Mouse (Mus musculus) heart, embryonic 12.5 days (tissue): ENCODE data around the gene 5430403G16Rik. TPM values are rescaled to one million over a fixed set of nuclear protein-coding genes. Genes with fewer than 3 reads are reported as not detected.
A peak's percentile ranks its signal among the peaks of the same experiment; 100 is the strongest.
"Not testable (repeated sequence)": the region's sequence is repeated elsewhere in the genome, so short reads cannot be mapped to it uniquely, and the experiment has no call there.

Experiments used
- ATAC-seq: fragments of 200-750 bp; cut with Nextera tagmentation; 2 replicates; pipeline ENCODE4 v1.8.0; 2017; ENCODE audit warnings: moderate TSS enrichment, moderate library complexity; ENCODE audit not compliant: insufficient number of reproducible peaks, low FRiP score
- H3K27ac ChIP-seq: fragments of 300-500 bp; sonication (generic); 2 replicates; pipeline ENCODE4 v1.5.1; 2016; ENCODE audit warnings: mild to moderate bottlenecking, moderate library complexity; ENCODE audit not compliant: poor library complexity, severe bottlenecking
- H3K27me3 ChIP-seq: fragments of 300-500 bp; sonication (generic); replicated peaks from 2 replicates; pipeline ENCODE4 v1.6.1; 2016; ENCODE audit warnings: mild to moderate bottlenecking, moderate library complexity
- H3K36me3 ChIP-seq: fragments of 300-500 bp; sonication (generic); 2 replicates; pipeline ENCODE4 v1.6.1; 2016; ENCODE audit warnings: mild to moderate bottlenecking, moderate library complexity
- H3K4me1 ChIP-seq: fragments of 300-500 bp; sonication (generic); replicated peaks from 2 replicates; pipeline ENCODE4 v1.6.1; 2016; ENCODE audit warnings: mild to moderate bottlenecking
- H3K4me2 ChIP-seq: fragments of 300-500 bp; sonication (generic); 2 replicates; pipeline ENCODE4 v1.6.1; 2016; ENCODE audit warnings: mild to moderate bottlenecking, moderate library complexity
- H3K4me3 ChIP-seq: fragments of 300-500 bp; sonication (generic); 2 replicates; pipeline ENCODE4 v1.5.1; 2016; ENCODE audit warnings: mild to moderate bottlenecking
- H3K9ac ChIP-seq: fragments of 300-500 bp; sonication (generic); 2 replicates; pipeline ENCODE4 v1.6.1; 2016; ENCODE audit warnings: mild to moderate bottlenecking, moderate library complexity
- H3K9me3 ChIP-seq: fragments of 300-500 bp; sonication (generic); replicated peaks from 2 replicates; pipeline ENCODE4 v1.6.1; 2016; ENCODE audit warnings: mild to moderate bottlenecking, moderate library complexity
- WGBS: fragments of 180-500 bp; shearing (Covaris S2); methylation state at CpG from one replicate; pipeline ENCODE4 v1.1.7; 2016; 5-methylcytosine and 5-hydroxymethylcytosine counted together
- polyA plus RNA-seq: library from polyadenylated mRNA; unstranded; fragments of >200 nt; fragmentation: Nextera tagmentation; extraction: Ambion mirVana; gene quantifications from 2 replicates; pipeline ENCODE4 v1.2.1, GENCODE M21; 2016

Gene 5430403G16Rik
- polyA plus RNA-seq, result 1.1 and 1.3 TPM in 2 replicates

GRCm38 (mm10) chr5:109690537-109691201, at the start of gene 5430403G16Rik:
TSS of gene 5430403G16Rik (minus strand) at chr5:109691041.
- H3K36me3 ChIP-seq, result not testable (repeated sequence)

GRCm38 (mm10) chr5:109717341-109717740, 26.5 kb upstream of the 5430403G16Rik start:
- not testable (repeated sequence) for H3K4me2 ChIP-seq, H3K4me3 ChIP-seq, ATAC-seq, H3K27ac ChIP-seq, H3K9me3 ChIP-seq, H3K36me3 ChIP-seq, H3K27me3 ChIP-seq, H3K9ac ChIP-seq, H3K4me1 ChIP-seq
- WGBS, result 69% methylated on average over 3 of the region's 3 CpGs

More at GRCm38 (mm10) chr5:109690537-109691201, at the start of gene 5430403G16Rik:
- not testable (repeated sequence) for H3K9me3 ChIP-seq, H3K27me3 ChIP-seq, H3K27ac ChIP-seq, H3K4me1 ChIP-seq
- peak; percentile 97 for ATAC-seq
- under 1% methylated on average over 26 of the region's 26 CpGs for WGBS
- Histone ChIP-seq H3K9ac (peak within 1 kb of the TSS; percentile 71), H3K4me2 (peak within 1 kb of the TSS; percentile 75), H3K4me3 (peak within 1 kb of the TSS; percentile 58)

- not testable (repeated sequence) for H3K27ac ChIP-seq, H3K36me3 ChIP-seq, H3K27me3 ChIP-seq, H3K9me3 ChIP-seq, H3K4me1 ChIP-seq, H3K9ac ChIP-seq, ATAC-seq
- Histone ChIP-seq H3K4me3 (peak overlapping the region; percentile 58), H3K4me2 (peak overlapping the region; percentile 75)
- 59% methylated on average over 5 of the region's 5 CpGs for WGBS
Observed at GRCm38 (mm10) chr5:109691205-109691965, 544 bp upstream of the 5430403G16Rik start.

- Histone ChIP-seq H3K9me3 (peaks cover 20% of the 10 kb centered on the region), H3K36me3 (no peaks in the 10 kb centered on the region), H3K27ac (no peak overlapping the region), H3K4me1 (no peaks in the 10 kb centered on the region), H3K4me2 (no peak overlapping the region), H3K4me3 (no peak overlapping the region), H3K27me3 (no peaks in the 10 kb centered on the region), H3K9ac (no peak overlapping the region)
- ATAC-seq, result no peak
- WGBS, result 72% methylated on average over 4 of the region's 4 CpGs
Observed at GRCm38 (mm10) chr5:109682921-109683320, 7.9 kb downstream of the 5430403G16Rik start.

Other genes starting within 250 kb of the 5430403G16Rik start
- 9.1 TPM in 2 replicates for gene Crlf2, start 132.0 kb downstream of the 5430403G16Rik start, polyA plus RNA-seq
- gene 4930522L14Rik, start 60.8 kb upstream of the 5430403G16Rik start, polyA plus RNA-seq, result 4.3 and 5.2 TPM in 2 replicates
- 0.19 and 0.27 TPM in 2 replicates for gene Gm15446, start 232.4 kb upstream of the 5430403G16Rik start, polyA plus RNA-seq